Mouse (Mus musculus): Measurements from ENCODE around the gene Far2.

- TF ChIP-seq POLR2A (IDR thresholded peaks at IDR 0.05; ENCODE audit: borderline replicate concordance, insufficient read depth, low read length) (no peak), CTCF (IDR thresholded peaks at IDR 0.05; ENCODE audit: borderline replicate concordance, insufficient read depth, low read depth, low read length) (no peak)
These were observed 94.8 kb downstream of the Far2 start for GRCm38 (mm10) chr6:148141874-148142273.
